Mouse (Mus musculus) right cerebral cortex, postnatal 14 days (tissue): Measurements from ENCODE around the gene Dab1.

Experiments
- DNase-seq: peaks from one replicate; pipeline ENCODE4 v3.0.0; 2022

The Dab1 gene

DNA sequence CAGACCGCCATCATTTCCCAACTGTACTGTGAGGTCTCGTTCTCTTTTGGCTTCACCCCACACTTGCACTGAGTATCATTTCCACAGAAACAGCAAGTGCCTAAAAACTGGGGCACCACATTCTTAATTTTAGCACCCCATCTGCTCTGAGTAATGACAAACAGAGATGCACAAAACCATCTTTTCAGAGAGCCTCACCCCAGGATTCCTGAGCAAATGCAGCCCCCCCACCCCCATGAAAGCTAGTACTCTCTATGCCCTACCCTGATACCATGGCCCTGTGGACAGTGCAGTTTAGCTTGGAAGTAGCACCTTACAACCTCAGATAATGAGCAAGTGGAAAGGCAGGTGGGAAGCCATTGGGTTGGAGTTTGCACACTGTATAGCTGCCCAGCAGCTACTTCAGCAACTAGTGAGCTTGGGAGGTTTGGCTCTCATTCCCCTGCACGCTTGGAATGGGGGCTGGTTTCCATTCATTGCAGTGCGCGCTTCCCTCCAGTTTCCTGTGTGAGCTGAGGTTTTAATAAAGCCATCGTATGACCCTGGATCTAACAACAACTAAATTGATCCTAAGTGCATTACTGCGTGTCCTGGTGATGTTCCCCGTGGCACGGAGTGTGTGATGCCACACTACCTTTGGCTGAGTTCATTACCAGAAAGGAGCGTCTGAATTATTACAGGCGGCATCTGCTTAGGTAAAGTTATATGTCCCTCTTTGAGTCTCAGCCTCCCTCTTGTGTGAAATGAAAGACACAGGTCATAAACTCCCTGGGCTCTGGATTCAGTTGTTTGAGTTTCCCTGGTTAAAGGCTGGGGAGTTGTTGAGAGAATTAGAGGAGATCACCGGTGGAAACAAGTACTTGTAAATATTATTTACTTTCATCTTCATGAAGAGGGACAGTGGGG is 842.2 kb downstream of the Dab1 start:
- no peak for DNase-seq

DNA sequence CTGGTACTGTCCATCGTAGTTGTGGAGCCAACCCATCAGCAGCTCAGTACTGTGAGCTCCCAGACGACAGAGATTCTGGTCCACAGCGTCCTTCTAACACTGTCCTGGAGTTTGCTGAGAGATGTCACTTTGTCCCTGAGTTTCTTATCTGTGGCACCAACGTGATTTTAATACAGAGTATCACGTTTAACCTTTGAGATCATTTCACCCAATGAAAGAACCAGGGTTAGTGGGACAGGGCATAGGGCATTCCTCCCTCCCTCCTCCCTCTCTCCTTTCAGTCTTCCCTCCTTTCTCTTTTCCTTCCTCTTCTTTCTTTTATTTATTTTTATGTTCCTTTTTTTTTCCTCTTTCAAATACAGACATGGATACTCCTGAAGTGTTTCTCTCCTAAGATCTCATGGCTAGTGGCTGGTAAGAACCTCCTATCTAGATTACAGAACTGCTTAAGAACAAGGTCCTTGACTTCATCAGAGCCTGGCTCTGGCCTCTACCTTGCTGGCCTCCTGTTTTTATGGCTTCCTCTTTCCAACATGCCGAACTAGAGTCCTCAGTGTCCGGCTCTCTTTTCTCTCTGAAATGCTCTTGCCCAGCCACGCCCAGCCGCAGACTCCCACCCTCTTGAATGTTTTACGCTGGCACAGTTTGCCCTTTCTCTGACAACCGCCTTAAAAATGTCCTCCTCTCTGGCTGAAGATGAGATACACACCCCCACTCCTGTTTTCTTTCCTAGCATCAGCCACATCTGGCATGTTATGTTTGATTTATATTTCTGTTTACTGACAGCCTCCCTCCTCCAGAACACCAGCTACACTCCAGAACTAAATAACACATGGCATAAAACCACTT is 844.0 kb downstream of the Dab1 start:
- DNase-seq = no peak

DNA sequence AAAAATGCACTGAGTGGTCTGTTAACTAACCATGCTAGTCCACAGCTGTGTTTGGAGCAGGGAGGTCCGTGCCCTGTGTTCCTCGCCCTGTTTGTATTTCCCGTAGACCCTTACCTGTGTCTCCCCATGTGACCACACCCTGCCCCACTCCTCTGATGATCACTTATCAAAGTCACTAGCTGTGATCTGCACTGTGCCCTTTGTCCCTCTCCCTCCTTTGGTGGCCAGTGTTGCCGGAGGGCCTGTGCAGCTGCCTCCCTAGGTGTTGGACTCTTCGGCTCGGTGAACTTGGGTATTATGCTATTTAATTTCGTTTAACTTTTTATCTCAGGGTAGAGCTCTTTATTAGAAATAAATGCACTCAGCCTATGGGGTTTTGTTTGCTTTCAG is 844.6 kb downstream of the Dab1 start:
- no peak for DNase-seq

DNA sequence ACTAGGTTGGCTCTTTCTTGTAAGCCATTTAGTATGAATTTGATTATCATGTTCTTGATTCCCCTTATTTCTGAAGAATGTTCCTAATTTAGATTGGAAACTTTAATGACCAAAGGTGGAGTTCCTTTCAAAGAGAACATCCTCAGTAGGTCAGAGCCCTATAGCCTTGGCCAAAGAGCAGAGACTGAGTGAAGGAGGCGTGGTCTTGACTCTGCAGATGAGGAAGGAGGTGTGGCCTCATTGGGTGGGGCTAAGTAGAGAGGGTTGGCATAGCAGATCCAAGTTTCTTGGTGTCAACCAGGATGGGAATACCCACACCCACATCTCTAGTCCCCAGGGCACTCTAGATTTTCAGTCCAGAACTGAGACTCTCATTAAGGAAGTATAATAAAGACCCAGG is 846.4 kb downstream of the Dab1 start:
- DNase-seq = no peak

DNA sequence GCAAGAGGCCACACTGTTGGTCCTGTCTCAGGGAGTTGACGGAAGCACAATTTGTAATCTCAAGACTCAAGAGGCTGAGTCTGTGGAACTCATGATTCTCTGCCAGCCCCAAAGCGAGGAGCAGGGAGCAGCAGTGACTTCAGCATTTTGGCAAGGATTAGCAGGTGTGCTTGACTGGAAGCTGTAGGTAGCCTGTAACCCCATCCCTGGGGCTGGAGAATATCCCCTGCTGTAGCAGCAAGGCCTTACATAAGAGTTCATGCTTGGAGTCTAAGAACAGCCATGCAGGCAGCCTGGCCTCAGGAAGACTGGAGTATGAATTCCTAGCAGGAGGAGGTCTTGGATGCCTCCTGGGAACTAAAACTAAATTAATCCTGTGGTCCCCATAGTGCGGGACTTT is 849.5 kb downstream of the Dab1 start:
- DNase-seq = no peak

DNA sequence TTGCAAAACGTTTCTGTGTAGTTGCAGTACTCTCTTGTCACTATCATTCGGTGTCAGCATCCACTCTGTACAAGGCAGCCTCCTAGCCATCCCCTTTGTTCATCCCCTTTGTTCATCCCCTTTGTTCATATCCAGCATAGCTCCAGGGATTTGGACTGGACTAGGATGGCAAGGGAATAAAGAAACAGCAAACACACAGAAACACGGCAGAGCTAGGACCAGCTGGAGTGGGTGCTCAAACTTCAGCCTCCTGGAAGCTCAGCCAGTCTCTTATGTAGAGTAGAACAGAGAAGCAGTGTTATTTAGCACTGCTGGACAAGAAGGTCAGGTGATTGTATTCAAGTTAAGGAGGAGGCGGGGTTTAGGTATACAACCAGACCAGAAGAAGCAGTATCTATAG is 853.8 kb downstream of the Dab1 start:
- DNase-seq = no peak

DNA sequence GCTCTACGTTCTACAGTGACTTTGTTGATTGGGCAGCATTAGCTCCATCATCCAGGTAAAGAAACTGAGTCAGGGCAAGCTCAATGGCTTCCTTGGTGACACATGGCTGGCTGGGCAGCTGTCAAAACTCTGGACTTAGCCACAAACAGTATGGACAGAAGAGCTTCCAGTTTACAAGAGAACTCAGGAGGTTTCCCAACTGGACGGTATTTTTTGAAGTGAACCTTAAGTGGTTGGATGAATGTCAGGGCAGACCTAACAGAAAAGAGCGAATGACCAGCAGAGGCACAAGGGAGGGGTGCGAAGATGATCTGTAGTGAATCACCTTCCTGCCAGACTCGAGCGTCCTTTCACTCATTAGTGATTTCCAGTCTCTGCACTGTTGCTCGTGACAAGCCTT is 857.7 kb downstream of the Dab1 start:
- DNase-seq = no peak

DNA sequence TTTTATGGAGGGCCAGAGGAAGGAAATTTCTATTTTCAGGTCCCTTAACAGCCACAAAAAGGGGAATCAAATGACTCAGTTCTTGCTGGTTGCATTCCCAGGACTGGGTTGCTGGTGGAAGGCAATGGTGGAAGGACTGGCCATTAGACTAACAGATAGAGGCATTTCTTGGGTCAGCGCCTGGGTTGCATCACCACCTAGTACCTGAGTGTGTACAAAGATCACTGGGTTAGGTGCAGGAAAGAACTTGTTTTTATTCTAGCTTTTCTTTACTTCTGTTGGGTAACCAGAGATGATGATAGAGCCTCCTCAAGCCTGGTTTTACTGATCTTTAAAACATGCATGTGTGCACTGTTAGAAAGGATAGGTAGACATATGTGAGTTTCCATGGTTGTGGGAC is 864.8 kb downstream of the Dab1 start:
- no peak for DNase-seq

DNA sequence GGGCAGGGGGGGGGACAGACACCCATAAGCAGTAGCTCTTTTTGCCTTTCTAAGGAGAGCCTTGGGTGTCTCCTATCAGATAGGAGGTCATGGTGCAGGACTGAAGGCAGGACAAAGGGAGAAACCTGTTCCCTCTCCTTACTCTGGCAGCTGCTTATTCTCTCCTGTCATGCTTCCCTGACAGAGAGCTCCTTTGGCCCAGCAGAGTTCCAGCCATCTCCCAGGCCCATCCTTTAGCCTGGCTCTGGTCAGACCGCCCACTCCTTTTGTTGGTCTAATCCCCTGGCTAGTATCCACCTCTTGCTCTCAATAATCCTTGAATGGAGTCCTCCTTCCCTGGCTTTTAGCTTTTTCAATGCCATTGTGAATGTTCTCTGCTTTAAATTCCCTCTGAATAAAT is 878.1 kb downstream of the Dab1 start:
- DNase-seq = no peak

DNA sequence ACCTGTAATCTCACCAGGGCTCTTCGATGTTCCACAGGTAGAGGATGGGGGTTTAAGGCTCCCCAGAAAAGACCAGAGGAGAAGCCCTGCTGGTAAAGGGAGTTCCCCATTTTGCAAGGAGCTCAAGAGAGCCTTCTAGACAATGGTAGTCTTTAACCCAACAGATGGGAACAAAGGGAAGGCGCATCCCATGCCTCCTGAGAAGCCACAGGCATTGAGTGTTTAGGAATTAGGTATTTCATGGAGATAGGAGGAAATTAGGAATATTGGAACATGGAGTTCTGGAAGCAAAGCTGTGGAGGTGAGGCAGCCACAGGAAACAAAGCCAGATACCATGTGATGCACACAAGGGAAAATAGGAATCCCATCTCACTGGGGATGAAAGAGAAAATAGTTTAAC is 881.0 kb downstream of the Dab1 start:
- DNase-seq = no peak

DNA sequence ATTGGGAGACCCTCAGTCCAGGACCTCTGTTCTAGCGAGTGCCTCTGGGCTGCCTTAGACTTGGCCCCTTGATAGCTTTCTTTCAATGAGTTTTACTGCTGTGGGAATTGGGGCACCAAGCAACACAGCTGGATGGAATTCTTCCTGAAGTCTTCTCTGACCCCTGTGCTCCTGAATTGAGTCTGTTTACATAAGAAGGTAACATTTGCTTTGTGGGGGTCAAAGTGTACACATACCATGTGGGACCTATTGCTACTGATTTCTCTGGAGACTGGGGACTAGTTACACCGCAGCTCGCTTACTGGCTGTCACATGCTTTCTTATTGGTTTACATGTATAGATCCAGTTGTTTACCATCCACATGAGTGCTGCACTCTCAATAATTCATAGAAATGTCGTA is 881.5 kb downstream of the Dab1 start:
- no peak for DNase-seq

DNA sequence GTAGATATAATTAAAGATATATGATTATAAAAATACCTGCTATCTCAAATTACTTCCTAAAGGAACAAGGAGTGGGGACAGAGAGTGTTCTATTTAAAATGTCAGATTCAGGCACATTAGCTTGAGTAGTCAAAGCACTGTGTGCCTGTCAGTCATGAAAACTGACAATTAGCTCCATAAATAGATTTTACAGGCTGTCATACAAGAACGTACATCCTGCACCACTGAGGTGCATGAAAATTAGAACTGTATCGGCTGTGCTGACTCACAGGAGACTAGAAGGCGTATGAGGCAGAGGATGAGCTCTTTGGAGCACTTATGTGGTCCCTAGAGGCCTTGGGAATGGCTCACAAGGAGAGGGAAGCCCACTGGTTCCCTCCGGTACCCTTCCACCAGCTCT is 882.1 kb downstream of the Dab1 start:
- no peak for DNase-seq

DNA sequence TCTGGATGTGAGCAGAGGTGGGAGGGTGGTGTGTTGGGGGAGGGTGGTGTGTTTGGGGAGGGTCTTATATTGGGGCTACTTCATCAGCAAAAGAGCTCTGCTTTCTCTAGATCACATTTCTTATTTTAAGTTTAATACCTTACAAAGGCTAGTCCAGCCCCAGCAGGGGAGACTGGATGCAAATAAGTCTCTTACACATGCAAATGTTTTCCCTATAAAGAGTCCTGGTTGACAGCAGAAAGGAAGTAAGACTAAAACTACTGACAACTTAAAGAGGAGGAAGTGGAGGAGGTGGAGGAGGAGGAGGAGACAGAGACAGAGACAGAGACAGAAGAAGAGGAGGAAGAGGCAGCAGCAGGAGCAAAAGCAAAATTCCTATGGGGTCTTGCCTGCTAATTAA is 885.8 kb downstream of the Dab1 start:
- no peak for DNase-seq

DNA sequence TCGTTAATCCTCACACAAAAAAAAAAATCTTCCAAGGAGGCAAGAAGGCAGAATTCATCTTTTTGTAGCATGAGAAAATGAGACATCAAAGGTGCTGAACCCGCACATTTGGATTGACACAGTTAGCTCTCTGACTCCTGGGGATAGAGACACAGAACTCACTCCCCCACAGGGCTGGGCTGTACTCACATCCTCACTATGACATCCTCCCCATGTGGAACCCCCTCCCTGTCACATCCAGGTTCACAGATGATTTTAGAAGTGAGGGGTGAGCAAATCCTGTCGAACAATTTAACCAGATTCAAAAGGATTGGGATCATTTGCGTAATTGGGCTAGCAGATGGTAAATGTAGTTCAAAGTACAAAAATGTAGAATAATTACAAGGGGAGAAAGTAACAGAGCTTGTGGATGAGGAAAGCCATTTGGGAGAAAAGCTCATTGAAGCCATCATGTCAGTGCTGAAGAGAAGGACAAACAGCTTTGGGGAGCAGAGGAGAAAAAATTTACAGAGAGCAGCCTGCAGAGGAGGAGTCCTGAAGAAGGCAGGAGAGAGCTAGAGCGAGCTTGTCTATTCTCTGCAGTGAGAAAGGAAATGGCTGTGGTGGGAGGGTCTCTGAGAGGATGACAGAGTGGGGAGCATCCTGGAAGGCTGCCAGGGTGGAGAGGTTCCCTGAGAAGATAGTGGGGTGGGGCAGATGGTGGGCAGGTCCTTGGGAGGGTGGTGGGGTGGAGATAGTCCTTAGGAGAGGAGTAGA is 890.2 kb downstream of the Dab1 start:
- no peak for DNase-seq

DNA sequence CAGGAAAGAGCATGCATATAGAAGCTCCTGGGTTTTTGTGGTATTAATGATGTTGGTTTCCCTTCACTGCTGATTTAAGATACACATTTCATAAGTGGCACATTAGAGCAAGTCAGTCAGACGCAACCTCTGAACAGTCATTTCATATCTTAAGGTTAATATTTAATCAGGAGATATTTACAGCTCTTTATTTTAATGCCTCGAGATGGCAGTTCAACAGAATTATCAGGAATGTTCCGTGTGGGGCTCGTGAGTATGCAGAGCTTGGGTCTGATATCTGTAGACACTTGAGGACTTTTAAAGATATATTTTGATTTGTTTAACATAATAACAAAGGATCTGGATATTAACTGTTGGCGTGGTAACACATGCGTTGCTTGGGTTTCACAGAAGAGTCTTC is 892.7 kb downstream of the Dab1 start:
- no peak for DNase-seq

DNA sequence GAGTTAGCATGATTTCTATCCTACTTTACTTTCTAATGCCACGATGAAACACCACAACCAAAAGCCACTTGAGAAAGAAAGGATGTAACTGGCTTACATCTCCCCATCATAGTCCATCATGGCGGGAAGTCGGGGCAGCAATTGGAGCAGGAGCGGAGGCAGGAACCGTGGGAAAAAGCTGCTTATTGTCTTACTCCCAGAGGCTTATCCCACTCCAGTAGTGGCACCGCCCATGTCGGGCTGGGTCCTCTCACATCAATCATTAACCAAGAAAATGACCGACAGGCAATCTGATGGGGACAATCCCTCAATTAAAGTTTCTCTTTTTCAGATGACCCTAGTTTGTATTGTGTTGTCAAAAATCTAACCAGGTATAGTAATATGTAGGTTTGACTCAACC is 893.4 kb downstream of the Dab1 start:
- DNase-seq = no peak

DNA sequence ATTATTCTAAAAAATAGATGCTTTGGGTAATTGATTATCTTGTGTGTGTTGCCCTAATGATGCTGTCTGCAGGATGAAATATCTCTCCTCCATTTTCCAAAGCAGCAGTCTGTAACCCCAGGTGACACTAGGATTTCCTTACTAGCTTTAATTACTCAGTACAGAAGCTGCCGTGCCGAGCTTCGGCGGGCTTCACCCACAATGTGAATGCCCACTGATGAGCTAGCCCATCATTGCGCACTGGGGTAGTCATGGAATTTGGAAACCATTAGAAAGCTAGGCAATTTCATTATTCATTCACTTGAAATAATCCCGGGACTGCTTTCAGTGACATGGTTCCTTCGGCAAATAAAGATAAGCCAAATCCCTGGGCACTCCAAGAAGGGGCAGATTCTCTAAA is 894.5 kb downstream of the Dab1 start:
- no peak for DNase-seq

DNA sequence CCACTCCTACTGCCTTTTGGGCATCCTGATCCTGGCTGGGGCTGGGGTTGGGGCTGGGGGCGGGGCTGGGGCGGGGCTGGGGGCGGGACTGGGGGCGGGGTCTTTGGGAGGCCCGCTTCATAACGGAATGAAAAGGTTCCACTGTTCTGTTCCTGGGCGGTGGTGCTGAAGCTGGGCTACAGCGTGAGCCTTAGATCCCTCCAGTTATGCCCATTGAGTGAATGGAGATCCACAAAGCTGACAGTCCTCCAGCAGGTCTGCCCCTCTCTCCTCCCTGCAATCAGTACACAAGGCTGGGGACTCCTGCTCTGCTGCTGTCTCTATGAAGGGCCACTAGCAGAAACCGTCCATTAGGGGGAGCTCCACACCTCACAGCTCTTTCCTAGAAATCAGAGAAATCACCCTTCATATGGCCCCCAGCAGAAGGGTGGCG is 895.4 kb downstream of the Dab1 start:
- peak; percentile 22 for DNase-seq

DNA sequence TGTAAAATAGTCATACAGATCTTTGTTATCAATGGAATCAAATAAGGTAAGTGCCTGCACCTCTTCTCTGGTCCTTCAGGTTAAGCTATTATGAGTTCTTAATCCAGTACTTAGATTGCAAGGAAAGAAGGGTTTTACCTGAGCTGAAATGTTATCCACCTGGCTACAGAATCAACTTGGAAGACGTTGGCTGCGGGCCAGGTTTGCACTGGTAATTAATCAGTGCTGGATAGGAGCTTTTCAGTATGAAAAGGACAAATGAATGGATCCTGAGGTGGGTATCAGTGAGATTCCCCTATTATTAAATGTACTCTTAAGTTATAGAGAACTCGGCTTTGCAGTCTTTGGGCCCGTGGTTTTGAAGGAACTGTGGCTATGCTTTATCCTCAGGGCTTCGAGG is 896.5 kb downstream of the Dab1 start:
- no peak for DNase-seq

DNA sequence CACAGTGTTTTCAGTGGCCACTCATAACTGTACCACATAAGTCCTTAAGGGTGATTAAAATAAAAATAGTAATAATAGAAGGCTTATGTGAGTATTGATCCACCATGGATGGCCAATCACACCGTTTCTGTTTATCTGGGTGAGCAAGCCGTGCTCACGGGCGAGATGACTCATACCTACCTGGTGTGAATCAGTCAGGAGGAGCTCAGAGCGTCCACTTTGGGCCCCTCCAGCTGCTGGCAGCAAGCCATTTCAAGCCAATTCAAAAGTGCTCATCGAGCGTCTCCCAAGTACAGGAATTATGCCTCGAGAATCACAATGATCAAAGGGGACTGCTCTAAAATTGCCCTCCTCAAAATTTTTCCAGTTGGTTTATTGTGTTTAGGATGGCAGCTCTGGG is 903.2 kb downstream of the Dab1 start:
- DNase-seq = no peak

DNA sequence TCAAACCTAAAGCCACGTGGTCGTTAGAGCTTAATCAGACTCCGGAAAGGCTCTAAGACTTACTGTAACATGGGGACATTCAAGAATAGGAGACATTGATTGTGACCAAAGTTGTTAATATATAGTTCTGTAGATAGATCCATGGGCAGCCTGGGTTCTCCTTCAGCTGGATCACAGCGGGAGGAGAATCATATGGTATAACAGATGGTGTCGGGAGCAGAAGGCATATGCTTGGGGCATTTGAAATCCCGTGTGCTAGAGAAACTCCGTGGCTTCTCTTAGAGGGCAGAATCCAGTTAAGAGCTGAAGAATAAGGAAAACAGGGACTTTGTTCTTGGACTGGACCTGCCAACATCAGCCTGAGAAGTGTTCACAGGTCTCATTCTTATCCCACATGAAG is 904.6 kb downstream of the Dab1 start:
- no peak for DNase-seq

DNA sequence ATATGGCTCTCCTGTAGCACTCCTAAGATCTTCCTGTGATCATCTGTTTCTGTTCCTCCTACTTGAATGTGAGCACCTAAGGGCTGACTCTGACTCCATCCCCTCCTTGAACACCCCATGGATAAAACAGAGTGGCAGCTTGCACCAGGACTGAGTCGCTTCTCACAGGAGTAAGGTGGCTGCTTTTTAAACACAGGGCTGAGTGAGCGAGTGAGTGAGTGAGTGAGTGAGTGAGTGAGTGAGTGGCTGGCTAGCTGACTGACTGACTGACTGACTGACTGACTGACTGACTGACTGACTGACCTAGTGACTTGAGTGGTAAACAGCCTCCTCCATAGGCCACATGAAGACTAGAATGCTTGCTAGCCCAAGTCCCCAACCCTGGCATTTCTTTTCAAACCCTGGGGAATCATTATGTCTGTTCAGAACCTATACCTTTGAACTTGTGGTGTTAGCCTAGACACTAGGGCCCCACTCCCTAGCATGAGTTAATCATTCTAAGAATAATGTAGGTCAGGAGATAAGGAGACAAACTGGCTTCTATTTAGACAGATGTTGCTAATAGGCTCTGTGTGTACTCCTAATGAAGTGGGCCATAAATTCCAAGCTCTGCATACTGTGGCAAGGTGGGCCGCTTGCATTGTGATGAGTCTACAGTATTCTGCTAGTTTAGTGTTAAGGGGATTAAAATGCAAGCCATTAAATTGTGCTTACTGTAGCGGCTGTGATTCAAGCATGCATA is 910.9 kb downstream of the Dab1 start:
- DNase-seq = no peak

DNA sequence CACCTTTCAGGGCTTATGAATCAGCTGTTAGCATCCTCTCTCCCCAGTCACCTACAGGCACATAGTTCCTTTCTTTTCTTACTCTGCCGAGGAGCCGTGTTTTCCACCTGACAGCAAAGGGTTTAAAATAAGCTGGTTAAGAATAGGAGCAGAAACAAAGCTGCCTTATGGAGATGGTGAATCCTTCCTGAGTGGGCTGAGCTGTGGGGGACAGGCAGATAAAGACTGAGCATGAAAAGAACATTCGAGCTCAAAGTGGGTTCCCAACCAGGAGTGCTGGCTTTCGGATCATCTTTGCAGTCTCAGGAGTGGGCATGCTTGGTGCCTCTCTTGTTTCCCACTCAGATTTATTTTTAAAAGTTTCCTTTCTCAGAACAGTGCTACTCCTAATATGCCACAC is 913.7 kb downstream of the Dab1 start:
- DNase-seq = no peak
